Mouse (Mus musculus): ENCODE measurements around the gene Cacna1e.

The Cacna1e gene

GRCm38 (mm10) chr1:154653951-154654350 is 230.3 kb downstream of the Cacna1e start:
- no peak overlapping the region for H3K4me3 ChIP-seq (replicated peaks; ENCODE audit: low read length)
- no peaks in the 10 kb centered on the region for H3K27me3 ChIP-seq (ENCODE audit: insufficient read depth, low read length)
- H3K4me1 ChIP-seq (replicated peaks; ENCODE audit: low read depth, low read length) = no peaks in the 10 kb centered on the region
- H3K36me3 ChIP-seq (ENCODE audit: insufficient read depth, low read length) = no peaks in the 10 kb centered on the region
- TF ChIP-seq NANOG (IDR thresholded peaks at IDR 0.05; ENCODE audit: borderline replicate concordance, low read length) (no peak), CTCF (conservative IDR thresholded peaks at IDR 0.05; ENCODE audit: low read length) (no peak), POU5F1 (IDR thresholded peaks at IDR 0.05; ENCODE audit: borderline replicate concordance, low read length) (no peak)
- H3K9me3 ChIP-seq (ENCODE audit: low read length) = peaks cover 6% of the 10 kb centered on the region

GRCm38 (mm10) chr1:154646156-154646950 is 237.9 kb downstream of the Cacna1e start:
- no peak for TF ChIP-seq CTCF (conservative IDR thresholded peaks at IDR 0.05; ENCODE audit: low read length)
- TF ChIP-seq POU5F1 (IDR thresholded peaks at IDR 0.05; ENCODE audit: borderline replicate concordance, low read length) = no peak
- TF ChIP-seq NANOG (IDR thresholded peaks at IDR 0.05; ENCODE audit: borderline replicate concordance, low read length) = no peak
- Histone ChIP-seq H3K36me3 (ENCODE audit: insufficient read depth, low read length) (no peaks in the 10 kb centered on the region), H3K9me3 (ENCODE audit: low read length) (no peaks in the 10 kb centered on the region), H3K4me3 (replicated peaks; ENCODE audit: low read length) (no peak overlapping the region), H3K4me1 (replicated peaks; ENCODE audit: low read depth, low read length) (no peaks in the 10 kb centered on the region), H3K27me3 (ENCODE audit: insufficient read depth, low read length) (no peaks in the 10 kb centered on the region)

- Histone ChIP-seq H3K4me3 (replicated peaks; ENCODE audit: low read length) (no peak overlapping the region), H3K9me3 (ENCODE audit: low read length) (no peaks in the 10 kb centered on the region), H3K36me3 (ENCODE audit: insufficient read depth, low read length) (no peaks in the 10 kb centered on the region), H3K4me1 (replicated peaks; ENCODE audit: low read depth, low read length) (no peaks in the 10 kb centered on the region), H3K27me3 (ENCODE audit: insufficient read depth, low read length) (no peaks in the 10 kb centered on the region)
- TF ChIP-seq POU5F1 (IDR thresholded peaks at IDR 0.05; ENCODE audit: borderline replicate concordance, low read length) (no peak), NANOG (IDR thresholded peaks at IDR 0.05; ENCODE audit: borderline replicate concordance, low read length) (no peak), CTCF (conservative IDR thresholded peaks at IDR 0.05; ENCODE audit: low read length) (no peak)
Observed at GRCm38 (mm10) chr1:154637821-154638220, 246.5 kb downstream of the Cacna1e start.

GRCm38 (mm10) chr1:154635766-154636165 is 248.5 kb downstream of the Cacna1e start:
- Histone ChIP-seq H3K4me1 (replicated peaks; ENCODE audit: low read depth, low read length) (no peaks in the 10 kb centered on the region), H3K27me3 (ENCODE audit: insufficient read depth, low read length) (no peaks in the 10 kb centered on the region), H3K4me3 (replicated peaks; ENCODE audit: low read length) (no peak overlapping the region), H3K36me3 (ENCODE audit: insufficient read depth, low read length) (no peaks in the 10 kb centered on the region), H3K9me3 (ENCODE audit: low read length) (no peaks in the 10 kb centered on the region)
- TF ChIP-seq POU5F1 (IDR thresholded peaks at IDR 0.05; ENCODE audit: borderline replicate concordance, low read length) (no peak), CTCF (conservative IDR thresholded peaks at IDR 0.05; ENCODE audit: low read length) (no peak), NANOG (IDR thresholded peaks at IDR 0.05; ENCODE audit: borderline replicate concordance, low read length) (no peak)

- H3K4me1 ChIP-seq (replicated peaks; ENCODE audit: low read depth, low read length) = no peaks in the 10 kb centered on the region
- no peaks in the 10 kb centered on the region for H3K36me3 ChIP-seq (ENCODE audit: insufficient read depth, low read length)
- H3K27me3 ChIP-seq (ENCODE audit: insufficient read depth, low read length) = no peaks in the 10 kb centered on the region
- no peak overlapping the region for H3K4me3 ChIP-seq (replicated peaks; ENCODE audit: low read length)
- TF ChIP-seq NANOG (IDR thresholded peaks at IDR 0.05; ENCODE audit: borderline replicate concordance, low read length) (no peak), POU5F1 (IDR thresholded peaks at IDR 0.05; ENCODE audit: borderline replicate concordance, low read length) (no peak), CTCF (conservative IDR thresholded peaks at IDR 0.05; ENCODE audit: low read length) (no peak)
- H3K9me3 ChIP-seq (ENCODE audit: low read length) = no peaks in the 10 kb centered on the region
Observed at GRCm38 (mm10) chr1:154632886-154633285, 251.4 kb downstream of the Cacna1e start.

GRCm38 (mm10) chr1:154622666-154623653 is 261.3 kb downstream of the Cacna1e start:
- TF ChIP-seq CTCF (conservative IDR thresholded peaks at IDR 0.05; ENCODE audit: low read length) (no peak), POU5F1 (IDR thresholded peaks at IDR 0.05; ENCODE audit: borderline replicate concordance, low read length) (no peak), NANOG (IDR thresholded peaks at IDR 0.05; ENCODE audit: borderline replicate concordance, low read length) (no peak)
- no peaks in the 10 kb centered on the region for H3K27me3 ChIP-seq (ENCODE audit: insufficient read depth, low read length)
- H3K36me3 ChIP-seq (ENCODE audit: insufficient read depth, low read length) = no peaks in the 10 kb centered on the region
- peaks cover 7% of the 10 kb centered on the region for H3K9me3 ChIP-seq (ENCODE audit: low read length)
- no peak overlapping the region for H3K4me3 ChIP-seq (replicated peaks; ENCODE audit: low read length)
- H3K4me1 ChIP-seq (replicated peaks; ENCODE audit: low read depth, low read length) = no peaks in the 10 kb centered on the region

- no peaks in the 10 kb centered on the region for H3K36me3 ChIP-seq (ENCODE audit: insufficient read depth, low read length)
- no peaks in the 10 kb centered on the region for H3K9me3 ChIP-seq (ENCODE audit: low read length)
- TF ChIP-seq POU5F1 (IDR thresholded peaks at IDR 0.05; ENCODE audit: borderline replicate concordance, low read length) (no peak), CTCF (conservative IDR thresholded peaks at IDR 0.05; ENCODE audit: low read length) (no peak), NANOG (IDR thresholded peaks at IDR 0.05; ENCODE audit: borderline replicate concordance, low read length) (no peak)
- H3K4me1 ChIP-seq (replicated peaks; ENCODE audit: low read depth, low read length) = no peaks in the 10 kb centered on the region
- no peak overlapping the region for H3K4me3 ChIP-seq (replicated peaks; ENCODE audit: low read length)
- H3K27me3 ChIP-seq (ENCODE audit: insufficient read depth, low read length) = no peaks in the 10 kb centered on the region
Observed at GRCm38 (mm10) chr1:154617743-154618455, 266.4 kb downstream of the Cacna1e start.

GRCm38 (mm10) chr1:154615759-154616158 is 268.5 kb downstream of the Cacna1e start:
- Histone ChIP-seq H3K27me3 (ENCODE audit: insufficient read depth, low read length) (no peaks in the 10 kb centered on the region), H3K9me3 (ENCODE audit: low read length) (no peaks in the 10 kb centered on the region), H3K4me3 (replicated peaks; ENCODE audit: low read length) (no peak overlapping the region), H3K36me3 (ENCODE audit: insufficient read depth, low read length) (no peaks in the 10 kb centered on the region), H3K4me1 (replicated peaks; ENCODE audit: low read depth, low read length) (no peaks in the 10 kb centered on the region)
- TF ChIP-seq CTCF (conservative IDR thresholded peaks at IDR 0.05; ENCODE audit: low read length) (no peak), POU5F1 (IDR thresholded peaks at IDR 0.05; ENCODE audit: borderline replicate concordance, low read length) (no peak), NANOG (IDR thresholded peaks at IDR 0.05; ENCODE audit: borderline replicate concordance, low read length) (no peak)
